Mouse (Mus musculus): ENCODE data around the gene Atxn1. TPM values are rescaled to one million over a fixed set of nuclear protein-coding genes. Genes with fewer than 3 reads are reported as not detected.

Gene Atxn1
- polyA plus RNA-seq, 1 experiment from 2014 or later: 6.8 TPM

DNA sequence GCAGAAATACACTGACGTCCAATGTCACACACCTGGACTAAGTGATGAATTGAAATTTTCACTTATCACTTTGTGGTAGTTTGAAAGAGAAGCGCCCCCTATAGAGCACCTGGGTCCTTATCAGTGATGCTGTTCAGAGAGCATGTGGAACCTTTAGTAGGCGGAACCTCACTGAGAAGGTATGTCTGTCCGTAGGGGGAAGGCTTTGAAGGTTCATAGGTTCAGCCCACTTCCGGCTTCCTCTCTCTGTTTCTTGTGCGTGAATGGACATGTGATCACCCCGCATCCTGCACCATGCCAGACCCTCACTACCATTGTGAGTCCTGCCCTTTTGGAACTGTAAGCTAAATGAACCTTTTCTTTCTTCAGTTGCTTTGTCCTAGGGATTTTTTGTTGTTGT, 29.0 kb downstream of the Atxn1 start:
- Histone ChIP-seq H3K9me3 (replicated peaks; ENCODE audit: low read length) (no peaks in the 10 kb centered on the region), H3K27me3 (ENCODE audit: insufficient read depth, low read length) (no peaks in the 10 kb centered on the region), H3K27ac (no peak overlapping the region), H3K9ac (ENCODE audit: low read depth, low read length) (no peak overlapping the region), H3K4me3 (replicated peaks; ENCODE audit: low read depth, low read length) (no peak overlapping the region), H3K36me3 (ENCODE audit: insufficient read depth, low read length) (no peaks in the 10 kb centered on the region), H3K4me1 (replicated peaks; ENCODE audit: insufficient read depth, low read length) (peaks cover 15% of the 10 kb centered on the region; the same call in 1 of the 2 replicates), H3K4me2 (ENCODE audit: low read length) (no peak overlapping the region)
- TF ChIP-seq CTCF (IDR thresholded peaks at IDR 0.05; ENCODE audit: low read depth): no peak
- whole genome bisulfite sequencing: 69% methylated on average over 7 of the region's 7 CpGs
- ATAC-seq (replicated peaks; ENCODE audit: low FRiP score, low read depth) (peak; percentile 40; the same call in 1 of the 2 replicates), DNase-seq (ENCODE audit: low spot score) (no peak)

GRCm38 (mm10) chr13:45934841-45935240, 30.0 kb downstream of the Atxn1 start:
- no peak overlapping the region for H3K9ac ChIP-seq (ENCODE audit: low read depth, low read length)
- no peak overlapping the region for H3K27ac ChIP-seq
- TF ChIP-seq CTCF (IDR thresholded peaks at IDR 0.05; ENCODE audit: low read depth): no peak
- whole genome bisulfite sequencing: 86% methylated on average over 6 of the region's 6 CpGs
- H3K4me3 ChIP-seq (replicated peaks; ENCODE audit: low read depth, low read length): no peak overlapping the region
- no peak for ATAC-seq (replicated peaks; ENCODE audit: low FRiP score, low read depth)
- no peaks in the 10 kb centered on the region for H3K9me3 ChIP-seq (replicated peaks; ENCODE audit: low read length)
- H3K36me3 ChIP-seq (ENCODE audit: insufficient read depth, low read length): no peaks in the 10 kb centered on the region
- H3K4me2 ChIP-seq (ENCODE audit: low read length): no peak overlapping the region
- no peak for DNase-seq (ENCODE audit: low spot score)
- peaks cover 15% of the 10 kb centered on the region; the same call in 1 of the 2 replicates for H3K4me1 ChIP-seq (replicated peaks; ENCODE audit: insufficient read depth, low read length)
- H3K27me3 ChIP-seq (ENCODE audit: insufficient read depth, low read length): no peaks in the 10 kb centered on the region

DNA sequence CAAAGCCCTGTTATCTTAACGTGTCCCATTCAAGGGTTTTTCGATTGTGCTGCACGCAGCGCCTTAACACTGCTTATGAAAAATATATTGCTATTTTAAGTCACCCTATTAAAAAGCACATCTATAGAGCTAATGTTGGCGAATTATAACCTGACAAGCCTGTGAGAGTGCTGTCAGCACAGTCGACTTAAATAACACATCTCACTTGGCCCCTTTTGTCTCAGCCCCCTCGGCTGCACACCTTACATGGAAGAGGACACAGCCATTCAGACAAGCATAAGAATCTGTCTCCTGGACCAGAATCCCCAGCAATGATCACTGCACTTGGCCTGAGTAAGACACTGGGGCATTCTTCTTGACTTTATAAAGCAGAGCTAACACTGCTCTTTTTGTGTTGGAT, 30.7 kb downstream of the Atxn1 start:
- no peak overlapping the region for H3K4me3 ChIP-seq (replicated peaks; ENCODE audit: low read depth, low read length)
- H3K9me3 ChIP-seq (replicated peaks; ENCODE audit: low read length): no peaks in the 10 kb centered on the region
- no peak overlapping the region for H3K9ac ChIP-seq (ENCODE audit: low read depth, low read length)
- peaks cover 19% of the 10 kb centered on the region; the same call in 1 of the 2 replicates for H3K4me1 ChIP-seq (replicated peaks; ENCODE audit: insufficient read depth, low read length)
- TF ChIP-seq CTCF (IDR thresholded peaks at IDR 0.05; ENCODE audit: low read depth): no peak
- H3K27ac ChIP-seq: no peak overlapping the region
- no peaks in the 10 kb centered on the region for H3K27me3 ChIP-seq (ENCODE audit: insufficient read depth, low read length)
- no peaks in the 10 kb centered on the region for H3K36me3 ChIP-seq (ENCODE audit: insufficient read depth, low read length)
- WGBS: 74% methylated on average over 7 of the region's 7 CpGs
- no peak for ATAC-seq (replicated peaks; ENCODE audit: low FRiP score, low read depth)
- no peak for DNase-seq (ENCODE audit: low spot score)
- no peak overlapping the region for H3K4me2 ChIP-seq (ENCODE audit: low read length)

- 0 out of 2 replicates have a peak, but pooled peaks cover 14% of the 10 kb centered on the region for H3K4me1 ChIP-seq (replicated peaks; ENCODE audit: insufficient read depth, low read length)
- H3K27me3 ChIP-seq (ENCODE audit: insufficient read depth, low read length): no peaks in the 10 kb centered on the region
- H3K4me3 ChIP-seq (replicated peaks; ENCODE audit: low read depth, low read length): no peak overlapping the region
- no peak for TF ChIP-seq CTCF (IDR thresholded peaks at IDR 0.05; ENCODE audit: low read depth)
- H3K9me3 ChIP-seq (replicated peaks; ENCODE audit: low read length): no peaks in the 10 kb centered on the region
- no peak overlapping the region for H3K27ac ChIP-seq
- no peaks in the 10 kb centered on the region for H3K36me3 ChIP-seq (ENCODE audit: insufficient read depth, low read length)
- no peak overlapping the region for H3K4me2 ChIP-seq (ENCODE audit: low read length)
- WGBS: 65% methylated on average over 8 of the region's 8 CpGs
- no peak overlapping the region for H3K9ac ChIP-seq (ENCODE audit: low read depth, low read length)
- ATAC-seq (replicated peaks; ENCODE audit: low FRiP score, low read depth): no peak
- DNase-seq (ENCODE audit: low spot score): no peak
These were observed 32.3 kb downstream of the Atxn1 start for GRCm38 (mm10) chr13:45932491-45932921.

GRCm38 (mm10) chr13:45931891-45932290, 32.9 kb downstream of the Atxn1 start:
- TF ChIP-seq CTCF (IDR thresholded peaks at IDR 0.05; ENCODE audit: low read depth): peak; percentile 46; the same call in 1 of the 2 replicates
- no peaks in the 10 kb centered on the region for H3K9me3 ChIP-seq (replicated peaks; ENCODE audit: low read length)
- H3K9ac ChIP-seq (ENCODE audit: low read depth, low read length): no peak overlapping the region
- no peak overlapping the region for H3K4me2 ChIP-seq (ENCODE audit: low read length)
- no peak for ATAC-seq (replicated peaks; ENCODE audit: low FRiP score, low read depth)
- H3K4me1 ChIP-seq (replicated peaks; ENCODE audit: insufficient read depth, low read length): 0 out of 2 replicates have a peak, but pooled peaks cover 10% of the 10 kb centered on the region
- no peak overlapping the region for H3K27ac ChIP-seq
- no peaks in the 10 kb centered on the region for H3K27me3 ChIP-seq (ENCODE audit: insufficient read depth, low read length)
- WGBS: 64% methylated on average over 1 of the region's 1 CpGs
- H3K4me3 ChIP-seq (replicated peaks; ENCODE audit: low read depth, low read length): no peak overlapping the region
- no peaks in the 10 kb centered on the region for H3K36me3 ChIP-seq (ENCODE audit: insufficient read depth, low read length)
- no peak for DNase-seq (ENCODE audit: low spot score)

DNA sequence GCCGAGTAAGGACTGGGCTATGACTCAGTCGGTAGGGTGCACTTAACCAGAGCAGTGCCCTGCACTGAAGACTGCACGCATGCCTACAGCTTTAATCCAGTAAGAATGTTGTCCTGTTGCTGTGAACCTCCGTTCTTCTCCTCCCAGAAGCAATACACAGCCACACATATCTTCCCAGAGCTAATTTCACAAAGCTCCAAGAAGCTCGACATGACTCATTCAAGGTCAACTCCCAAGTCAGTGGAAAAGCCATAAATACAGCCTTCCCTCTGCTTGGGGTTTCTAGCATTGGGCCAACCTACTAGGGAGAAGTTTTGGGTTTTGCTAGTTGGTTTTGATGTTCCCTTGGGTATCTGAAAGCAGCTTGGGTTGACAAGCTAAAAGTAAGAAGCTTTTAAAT, 33.6 kb downstream of the Atxn1 start:
- Histone ChIP-seq H3K36me3 (ENCODE audit: insufficient read depth, low read length) (no peaks in the 10 kb centered on the region), H3K4me1 (replicated peaks; ENCODE audit: insufficient read depth, low read length) (0 out of 2 replicates have a peak, but pooled peaks cover 6% of the 10 kb centered on the region), H3K27me3 (ENCODE audit: insufficient read depth, low read length) (no peaks in the 10 kb centered on the region), H3K27ac (no peak overlapping the region), H3K9me3 (replicated peaks; ENCODE audit: low read length) (no peaks in the 10 kb centered on the region), H3K9ac (ENCODE audit: low read depth, low read length) (no peak overlapping the region), H3K4me3 (replicated peaks; ENCODE audit: low read depth, low read length) (no peak overlapping the region), H3K4me2 (ENCODE audit: low read length) (no peak overlapping the region)
- DNase-seq (ENCODE audit: low spot score) (no peak), ATAC-seq (replicated peaks; ENCODE audit: low FRiP score, low read depth) (no peak)
- 67% methylated on average over 5 of the region's 5 CpGs for WGBS
- no peak for TF ChIP-seq CTCF (IDR thresholded peaks at IDR 0.05; ENCODE audit: low read depth)

GRCm38 (mm10) chr13:45929744-45930143, 35.1 kb downstream of the Atxn1 start:
- ATAC-seq (replicated peaks; ENCODE audit: low FRiP score, low read depth) (no peak), DNase-seq (ENCODE audit: low spot score) (no peak)
- no peaks in the 10 kb centered on the region for H3K27me3 ChIP-seq (ENCODE audit: insufficient read depth, low read length)
- WGBS: 60% methylated on average over 5 of the region's 5 CpGs
- no peaks in the 10 kb centered on the region for H3K36me3 ChIP-seq (ENCODE audit: insufficient read depth, low read length)
- H3K4me1 ChIP-seq (replicated peaks; ENCODE audit: insufficient read depth, low read length): peaks cover 5% of the 10 kb centered on the region; the same call in 1 of the 2 replicates
- H3K4me3 ChIP-seq (replicated peaks; ENCODE audit: low read depth, low read length): no peak overlapping the region
- no peaks in the 10 kb centered on the region for H3K9me3 ChIP-seq (replicated peaks; ENCODE audit: low read length)
- H3K27ac ChIP-seq: no peak overlapping the region
- no peak overlapping the region for H3K4me2 ChIP-seq (ENCODE audit: low read length)
- H3K9ac ChIP-seq (ENCODE audit: low read depth, low read length): no peak overlapping the region
- TF ChIP-seq CTCF (IDR thresholded peaks at IDR 0.05; ENCODE audit: low read depth): no peak
